Mouse (Mus musculus): ENCODE results near the gene Rgs12.

DNA sequence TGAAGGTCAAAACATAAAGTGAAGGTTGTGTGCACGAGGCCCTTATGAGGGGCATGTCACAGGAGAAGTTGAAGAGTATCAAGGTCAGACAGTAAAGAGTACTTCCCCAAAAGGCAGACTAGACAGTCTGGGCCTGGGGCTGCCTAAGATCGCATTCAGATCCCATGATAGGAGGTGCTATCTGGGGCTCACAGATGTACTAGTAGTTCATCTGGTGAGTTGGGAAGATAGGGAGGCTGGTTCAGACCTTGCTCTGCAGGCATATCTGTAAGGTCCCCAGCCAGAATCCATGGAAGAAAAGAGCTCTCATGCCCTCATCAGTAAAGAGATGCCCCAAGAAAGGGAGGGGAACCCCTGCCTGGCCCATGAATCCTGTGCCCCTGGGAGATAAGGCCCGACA lies 30.5 kb upstream of the Rgs12 start:
- no peak for TF ChIP-seq ZNF384 (IDR thresholded peaks at IDR 0.05; ENCODE audit: low read depth, low read length)
- no peak for TF ChIP-seq CHD2 (IDR thresholded peaks at IDR 0.05; ENCODE audit: low read depth, low read length)
- no peak for TF ChIP-seq ZC3H11A (IDR thresholded peaks at IDR 0.05; ENCODE audit: borderline replicate concordance, low read depth, low read length)
